Mouse (Mus musculus): ENCODE measurements around the gene Khk. TPM values are rescaled to one million over a fixed set of nuclear protein-coding genes. Genes with fewer than 3 reads are reported as not detected.
"Not testable (repeated sequence)": the region's sequence is repeated elsewhere in the genome, so short reads cannot be mapped to it uniquely, and the experiment has no call there.

The Khk gene
- 9.9 and 10.7 TPM in 2 replicates for polyA plus RNA-seq (2015; fragmentation: Nextera tagmentation; extraction: Ambion mirVana)

- peak within 1 kb of the TSS; percentile 50 for H3K4me3 ChIP-seq
- under 1% methylated on average over 39 of the region's 40 CpGs for WGBS
- peak; percentile 81 for ATAC-seq (ENCODE audit: low FRiP score, low read depth)
Measured at GRCm38 (mm10) chr5:30921256-30922033, at the start of gene Khk. Khk (plus strand) TSS chr5:30921431.

GRCm38 (mm10) chr5:30872574-30872973, 48.7 kb upstream of the Khk start:
- Histone ChIP-seq H3K36me3 (peaks cover 62% of the 10 kb centered on the region), H3K4me2 (no peak overlapping the region), H3K9me3 (no peaks in the 10 kb centered on the region), H3K27me3 (no peaks in the 10 kb centered on the region), H3K4me1 (replicated peaks) (peaks cover 23% of the 10 kb centered on the region), H3K27ac (replicated peaks) (no peak overlapping the region), H3K4me3 (no peak overlapping the region), H3K9ac (no peak overlapping the region)
- 93% methylated on average over 9 of the region's 9 CpGs for WGBS
- ATAC-seq (ENCODE audit: low FRiP score, low read depth) = no peak

More at GRCm38 (mm10) chr5:30921256-30922033, at the start of gene Khk:
- no peaks in the 10 kb centered on the region for H3K27me3 ChIP-seq
- H3K9me3 ChIP-seq = no peaks in the 10 kb centered on the region
- peak within 1 kb of the TSS; percentile 78 for H3K27ac ChIP-seq (replicated peaks)
- H3K4me1 ChIP-seq (replicated peaks) = peaks cover 23% of the 10 kb centered on the region
- peak within 1 kb of the TSS; percentile 82 for H3K4me2 ChIP-seq
- no peaks in the 10 kb centered on the region for H3K36me3 ChIP-seq
- H3K9ac ChIP-seq = peak within 1 kb of the TSS; percentile 42

- no peak overlapping the region for H3K4me2 ChIP-seq
- peaks cover 16% of the 10 kb centered on the region for H3K4me1 ChIP-seq (replicated peaks)
- H3K9me3 ChIP-seq = no peaks in the 10 kb centered on the region
- ATAC-seq (ENCODE audit: low FRiP score, low read depth) = no peak
- no peak overlapping the region for H3K27ac ChIP-seq (replicated peaks)
- 90% methylated on average over 7 of the region's 7 CpGs for WGBS
- peaks cover 66% of the 10 kb centered on the region for H3K36me3 ChIP-seq
- no peak overlapping the region for H3K4me3 ChIP-seq
- no peaks in the 10 kb centered on the region for H3K27me3 ChIP-seq
- H3K9ac ChIP-seq = no peak overlapping the region
Measured at GRCm38 (mm10) chr5:30874365-30874764, 46.9 kb upstream of the Khk start.

- Histone ChIP-seq H3K9ac (no peak overlapping the region), H3K27me3 (no peaks in the 10 kb centered on the region), H3K4me3 (no peak overlapping the region), H3K4me2 (no peak overlapping the region), H3K9me3 (no peaks in the 10 kb centered on the region), H3K36me3 (peaks cover 43% of the 10 kb centered on the region), H3K4me1 (replicated peaks) (no peaks in the 10 kb centered on the region), H3K27ac (replicated peaks) (no peak overlapping the region)
- ATAC-seq (ENCODE audit: low FRiP score, low read depth) = no peak
- 53% methylated on average over 6 of the region's 6 CpGs for WGBS
Measured at GRCm38 (mm10) chr5:30878616-30879015, 42.6 kb upstream of the Khk start.

- ATAC-seq (ENCODE audit: low FRiP score, low read depth) = no peak
- no peaks in the 10 kb centered on the region for H3K9me3 ChIP-seq
- no peaks in the 10 kb centered on the region for H3K27me3 ChIP-seq
- H3K4me1 ChIP-seq (replicated peaks) = no peaks in the 10 kb centered on the region
- no peak overlapping the region for H3K4me2 ChIP-seq
- 83% methylated on average over 5 of the region's 5 CpGs for WGBS
- no peak overlapping the region for H3K9ac ChIP-seq
- no peak overlapping the region for H3K4me3 ChIP-seq
- peaks cover 35% of the 10 kb centered on the region for H3K36me3 ChIP-seq
- no peak overlapping the region for H3K27ac ChIP-seq (replicated peaks)
Measured at GRCm38 (mm10) chr5:30879347-30879943, 41.8 kb upstream of the Khk start.

GRCm38 (mm10) chr5:30881839-30882238, 39.4 kb upstream of the Khk start:
- H3K9ac ChIP-seq; H3K4me3 ChIP-seq; H3K27me3 ChIP-seq; H3K9me3 ChIP-seq; ATAC-seq (ENCODE audit: low FRiP score, low read depth); H3K4me1 ChIP-seq (replicated peaks); H3K27ac ChIP-seq (replicated peaks); H3K4me2 ChIP-seq: not testable (repeated sequence)
- H3K36me3 ChIP-seq = peaks cover 11% of the 10 kb centered on the region
- 84% methylated on average over 4 of the region's 4 CpGs for WGBS

- Histone ChIP-seq H3K36me3 (peaks cover 3% of the 10 kb centered on the region; the same call in 1 of the 2 replicates), H3K27ac (replicated peaks) (no peak overlapping the region), H3K4me3 (peak overlapping the region; percentile 65; the same call in 1 of the 2 replicates), H3K9ac (no peak overlapping the region), H3K27me3 (no peaks in the 10 kb centered on the region), H3K9me3 (no peaks in the 10 kb centered on the region), H3K4me2 (peak overlapping the region; percentile 65), H3K4me1 (replicated peaks) (peaks cover 22% of the 10 kb centered on the region)
- WGBS = 49% methylated on average over 4 of the region's 4 CpGs
- ATAC-seq (ENCODE audit: low FRiP score, low read depth) = no peak
Measured at GRCm38 (mm10) chr5:30886209-30886608, 35.0 kb upstream of the Khk start.

GRCm38 (mm10) chr5:30886731-30887130, 34.5 kb upstream of the Khk start:
- no peak for ATAC-seq (ENCODE audit: low FRiP score, low read depth)
- H3K9ac ChIP-seq = peak overlapping the region; percentile 58
- H3K4me2 ChIP-seq = peak overlapping the region; percentile 65
- no peaks in the 10 kb centered on the region for H3K9me3 ChIP-seq
- H3K4me1 ChIP-seq (replicated peaks) = peaks cover 22% of the 10 kb centered on the region
- peak overlapping the region; percentile 65 for H3K4me3 ChIP-seq
- H3K27ac ChIP-seq (replicated peaks) = peak overlapping the region; percentile 98
- H3K27me3 ChIP-seq = no peaks in the 10 kb centered on the region
- 25% methylated on average over 5 of the region's 5 CpGs for WGBS
- peaks cover 9% of the 10 kb centered on the region for H3K36me3 ChIP-seq

GRCm38 (mm10) chr5:30887331-30887761, 33.9 kb upstream of the Khk start:
- Histone ChIP-seq H3K4me2 (peak overlapping the region; percentile 65), H3K27ac (replicated peaks) (peak overlapping the region; percentile 98), H3K4me3 (peak overlapping the region; percentile 65), H3K9ac (peak overlapping the region; percentile 58), H3K9me3 (no peaks in the 10 kb centered on the region), H3K4me1 (replicated peaks) (peaks cover 22% of the 10 kb centered on the region), H3K36me3 (peaks cover 15% of the 10 kb centered on the region), H3K27me3 (no peaks in the 10 kb centered on the region)
- peak; percentile 54 for ATAC-seq (ENCODE audit: low FRiP score, low read depth)
- WGBS = 0% methylated on average over 19 of the region's 19 CpGs

- Histone ChIP-seq H3K9me3 (no peaks in the 10 kb centered on the region), H3K36me3 (peaks cover 20% of the 10 kb centered on the region), H3K4me2 (peak overlapping the region; percentile 65), H3K4me3 (peak overlapping the region; percentile 65), H3K4me1 (replicated peaks) (peaks cover 22% of the 10 kb centered on the region), H3K9ac (peak overlapping the region; percentile 58), H3K27ac (replicated peaks) (peak overlapping the region; percentile 98), H3K27me3 (no peaks in the 10 kb centered on the region)
- ATAC-seq (ENCODE audit: low FRiP score, low read depth) = peak; percentile 90
- WGBS = under 1% methylated on average over 28 of the region's 28 CpGs
Measured at GRCm38 (mm10) chr5:30887858-30888336, 33.3 kb upstream of the Khk start.

GRCm38 (mm10) chr5:30888337-30889087, 32.7 kb upstream of the Khk start, which contains the start of gene Agbl5:
Agbl5 (plus strand) TSS chr5:30888694.
- no peaks in the 10 kb centered on the region for H3K9me3 ChIP-seq
- peak within 1 kb of the TSS; percentile 65 for H3K4me2 ChIP-seq
- H3K9ac ChIP-seq = peak within 1 kb of the TSS; percentile 84
- H3K27me3 ChIP-seq = no peaks in the 10 kb centered on the region
- peak within 1 kb of the TSS; percentile 65 for H3K4me3 ChIP-seq
- peaks cover 26% of the 10 kb centered on the region for H3K36me3 ChIP-seq
- WGBS = under 1% methylated on average over 41 of the region's 42 CpGs
- H3K27ac ChIP-seq (replicated peaks) = peak within 1 kb of the TSS; percentile 98
- peak; percentile 93 for ATAC-seq (ENCODE audit: low FRiP score, low read depth)
- H3K4me1 ChIP-seq (replicated peaks) = peaks cover 22% of the 10 kb centered on the region
